Mouse (Mus musculus) ES-CJ7 (cell line): ENCODE data around the gene 9130213A22Rik.

ENCODE experiments used
- DNase-seq: peaks from one replicate; pipeline ENCODE4 v3.0.0; 2011; ENCODE audit warnings: low read depth, low spot score

Gene 9130213A22Rik

GRCm38 (mm10) chr11:69122336-69122951 lies at the start of gene 9130213A22Rik:
Gene 9130213A22Rik, minus strand, starts transcription at chr11:69122589.
- DNase-seq = peak; percentile 84

- DNase-seq = peak; percentile 51
Measured at GRCm38 (mm10) chr11:69171626-69172025, 49.2 kb upstream of the 9130213A22Rik start.

GRCm38 (mm10) chr11:69169313-69169712 lies 46.9 kb upstream of the 9130213A22Rik start:
- no peak for DNase-seq

GRCm38 (mm10) chr11:69156800-69157199 lies 34.4 kb upstream of the 9130213A22Rik start, which contains the start of gene Alox12b:
Gene Alox12b, plus strand, starts transcription at chr11:69156989.
- peak; percentile 33 for DNase-seq

GRCm38 (mm10) chr11:69155351-69155750 lies 33.0 kb upstream of the 9130213A22Rik start:
- DNase-seq = no peak

- no peak for DNase-seq
Measured at GRCm38 (mm10) chr11:69153831-69154230, 31.4 kb upstream of the 9130213A22Rik start.

- DNase-seq = no peak
Measured at GRCm38 (mm10) chr11:69151004-69151403, 28.6 kb upstream of the 9130213A22Rik start.

GRCm38 (mm10) chr11:69150444-69150843 lies 28.1 kb upstream of the 9130213A22Rik start:
- DNase-seq = peak; percentile 77

GRCm38 (mm10) chr11:69149728-69150127 lies 27.3 kb upstream of the 9130213A22Rik start:
- DNase-seq = no peak

GRCm38 (mm10) chr11:69148451-69148960 lies 26.1 kb upstream of the 9130213A22Rik start:
- no peak for DNase-seq

GRCm38 (mm10) chr11:69147546-69147945 lies 25.2 kb upstream of the 9130213A22Rik start:
- DNase-seq = no peak

- DNase-seq = no peak
Measured at GRCm38 (mm10) chr11:69135361-69135760, 13.0 kb upstream of the 9130213A22Rik start.

GRCm38 (mm10) chr11:69134622-69134968 lies 12.2 kb upstream of the 9130213A22Rik start:
- DNase-seq = no peak

GRCm38 (mm10) chr11:69133923-69134621 lies 11.7 kb upstream of the 9130213A22Rik start:
- DNase-seq = peak; percentile 89

- DNase-seq = peak; percentile 94
Measured at GRCm38 (mm10) chr11:69133566-69133922, 11.2 kb upstream of the 9130213A22Rik start.

GRCm38 (mm10) chr11:69128426-69129122 lies 6.2 kb upstream of the 9130213A22Rik start:
- DNase-seq = no peak

- peak; percentile 36 for DNase-seq
Measured at GRCm38 (mm10) chr11:69126706-69127095, 4.3 kb upstream of the 9130213A22Rik start.

GRCm38 (mm10) chr11:69125919-69126705 lies 3.7 kb upstream of the 9130213A22Rik start:
- DNase-seq = peak; percentile 28

GRCm38 (mm10) chr11:69125852-69125918 lies 3.3 kb upstream of the 9130213A22Rik start, which contains the start of gene Aloxe3:
Gene Aloxe3, plus strand, starts transcription at chr11:69125896.
- DNase-seq = no peak

- peak; percentile 96 for DNase-seq
Measured at GRCm38 (mm10) chr11:69125041-69125851, 2.9 kb upstream of the 9130213A22Rik start.

- no peak for DNase-seq
Measured at GRCm38 (mm10) chr11:69124498-69124847, 2.1 kb upstream of the 9130213A22Rik start.
